Mouse (Mus musculus) neural tube, embryonic 11.5 days (tissue): ENCODE data around the gene Tssk1. TPM values are rescaled to one million over a fixed set of nuclear protein-coding genes. Genes with fewer than 3 reads are reported as not detected.
A peak's percentile ranks its signal among the peaks of the same experiment; 100 is the strongest.

ENCODE experiments used
- ATAC-seq: fragments of 200-750 bp; cut with Nextera tagmentation; 2 replicates; pipeline ENCODE4 v1.8.0; 2017; ENCODE audit warnings: moderate number of reproducible peaks, mild to moderate bottlenecking, moderate TSS enrichment, moderate library complexity; ENCODE audit not compliant: insufficient read depth, low FRiP score, low TSS enrichment
- DNase-seq: peaks from one replicate; pipeline ENCODE4 v3.0.0-alpha.2; 2015; ENCODE audit warnings: low spot score
- H3K27ac ChIP-seq: fragments of 300-500 bp; sonication (generic); 2 replicates; pipeline ENCODE4 v1.5.1; 2014; ENCODE audit warnings: low read depth, mild to moderate bottlenecking, low read length
- H3K27me3 ChIP-seq: fragments of 300-500 bp; sonication (generic); 2 replicates; pipeline ENCODE4 v1.6.1; 2014; ENCODE audit warnings: mild to moderate bottlenecking, low read length, mixed read lengths; ENCODE audit not compliant: control insufficient read depth, insufficient read depth
- H3K36me3 ChIP-seq: fragments of 300-500 bp; sonication (generic); 2 replicates; pipeline ENCODE4 v1.6.1; 2014; ENCODE audit warnings: mild to moderate bottlenecking, low read length, moderate library complexity, mixed read lengths; ENCODE audit not compliant: control insufficient read depth, insufficient read depth
- H3K4me1 ChIP-seq: fragments of 300-500 bp; sonication (generic); 2 replicates; pipeline ENCODE4 v1.6.1; 2014; ENCODE audit warnings: low read length, mixed read lengths; ENCODE audit not compliant: control insufficient read depth, insufficient read depth
- H3K4me2 ChIP-seq: fragments of 300-500 bp; sonication (generic); 2 replicates; pipeline ENCODE4 v1.6.1; 2014; ENCODE audit warnings: low read depth, mild to moderate bottlenecking, moderate library complexity
- H3K4me3 ChIP-seq: fragments of 300-500 bp; sonication (generic); 2 replicates; pipeline ENCODE4 v1.5.1; 2014; ENCODE audit warnings: low read depth, low read length
- H3K9ac ChIP-seq: fragments of 300-500 bp; sonication (generic); 2 replicates; pipeline ENCODE4 v1.6.1; 2014; ENCODE audit warnings: mild to moderate bottlenecking, low read length
- H3K9me3 ChIP-seq: fragments of 300-500 bp; sonication (generic); 2 replicates; pipeline ENCODE4 v1.6.1; 2016; ENCODE audit warnings: low read length; ENCODE audit not compliant: control insufficient read depth
- WGBS: fragments of 180-500 bp; shearing (Covaris S2); extraction: QIAGEN DNeasy Blood & Tissue Kit; methylation state at CpG from one replicate; pipeline ENCODE4 v1.1.7; 2014; 5-methylcytosine and 5-hydroxymethylcytosine counted together
- polyA plus RNA-seq: library from polyadenylated mRNA; unstranded; fragments of >200 nt; fragmentation: Nextera tagmentation; extraction: Ambion mirVana; gene quantifications from 2 replicates; pipeline ENCODE4 v1.2.1, GENCODE M21; 2014

Tssk1 gene
- 0.05 and 0.08 TPM in 2 replicates for polyA plus RNA-seq

GRCm38 (mm10) chr16:17893923-17894322 is at the start of gene Tssk1:
Gene Tssk1, plus strand, starts transcription at chr16:17894223.
- peaks cover 8% of the 10 kb centered on the region for H3K4me1 ChIP-seq
- 86% methylated on average over 2 of the region's 2 CpGs for WGBS
- DNase-seq (no peak), ATAC-seq (no peak)
- no peak within 1 kb of the TSS for H3K9ac ChIP-seq
- no peak within 1 kb of the TSS for H3K4me2 ChIP-seq
- H3K4me3 ChIP-seq: no peak within 1 kb of the TSS
- H3K27ac ChIP-seq: no peak within 1 kb of the TSS
- H3K27me3 ChIP-seq: no peaks in the 10 kb centered on the region
- H3K9me3 ChIP-seq: no peaks in the 10 kb centered on the region
- H3K36me3 ChIP-seq: no peaks in the 10 kb centered on the region

DNA sequence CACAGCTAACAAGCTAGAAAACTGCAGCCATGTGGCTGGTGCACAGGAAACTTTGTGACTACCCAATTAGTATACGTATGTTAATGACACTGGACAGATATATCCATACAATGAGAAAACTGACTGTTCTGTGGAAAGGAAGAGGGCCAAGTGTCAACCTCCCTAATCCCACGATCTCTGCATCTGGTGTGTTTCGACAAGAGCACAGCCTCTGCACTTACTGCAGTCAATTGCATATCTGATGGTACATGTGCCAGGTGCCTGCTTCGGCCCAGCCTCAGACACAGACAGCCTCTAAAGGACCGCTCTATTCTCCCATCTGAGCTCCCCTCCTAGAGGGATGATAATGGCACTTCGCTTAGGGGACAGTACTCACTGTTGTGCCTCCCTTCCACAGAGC is 45.6 kb upstream of the Tssk1 start:
- Histone ChIP-seq H3K4me3 (no peak overlapping the region), H3K27me3 (no peaks in the 10 kb centered on the region), H3K9ac (no peak overlapping the region), H3K9me3 (no peaks in the 10 kb centered on the region), H3K4me1 (no peaks in the 10 kb centered on the region), H3K4me2 (no peak overlapping the region), H3K27ac (no peak overlapping the region), H3K36me3 (peaks cover 13% of the 10 kb centered on the region)
- ATAC-seq (no peak), DNase-seq (no peak)
- 93% methylated on average over 6 of the region's 6 CpGs for WGBS

DNA sequence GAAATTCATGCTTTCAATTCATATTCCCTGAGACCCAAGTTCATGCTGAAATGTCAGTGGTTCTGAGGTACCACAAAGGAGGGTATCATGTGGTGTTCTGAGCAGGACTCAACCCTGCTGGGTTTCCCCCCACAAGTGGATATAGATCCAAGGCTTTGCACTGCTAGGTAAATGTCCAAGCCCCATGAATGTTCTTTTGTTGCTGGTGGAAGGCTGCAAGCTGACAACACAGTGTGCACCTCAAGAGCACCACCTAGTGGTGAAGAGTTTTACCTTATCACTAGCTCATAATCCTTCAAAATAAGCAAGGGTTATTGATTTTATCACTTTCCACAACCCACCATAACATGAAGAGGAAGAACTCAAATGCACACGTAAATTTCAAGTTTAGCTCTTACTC is 45.1 kb upstream of the Tssk1 start:
- H3K27ac ChIP-seq: no peak overlapping the region

DNA sequence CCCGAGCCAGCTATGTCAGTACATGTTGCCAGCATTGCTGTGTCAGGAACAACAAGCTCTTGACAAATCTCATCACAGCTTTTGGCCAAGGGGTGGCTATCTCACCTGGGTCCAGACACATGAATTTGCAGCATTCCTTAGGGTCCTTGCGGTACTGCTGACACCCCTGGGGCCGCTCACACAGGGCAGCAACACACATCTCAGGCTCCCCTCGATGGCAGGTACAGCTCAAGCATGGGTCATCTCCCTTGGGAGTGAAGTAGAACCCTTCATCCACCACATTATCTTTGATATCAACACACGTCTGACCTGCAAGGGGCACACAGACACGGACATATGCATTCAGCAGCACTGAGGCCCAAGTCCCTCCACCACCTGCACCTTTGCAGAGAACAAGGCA is 44.5 kb upstream of the Tssk1 start:
- no peak overlapping the region for H3K4me3 ChIP-seq
- 90% methylated on average over 6 of the region's 6 CpGs for WGBS
- no peak overlapping the region for H3K4me2 ChIP-seq
- no peaks in the 10 kb centered on the region for H3K4me1 ChIP-seq
- H3K27ac ChIP-seq: no peak overlapping the region
- peaks cover 11% of the 10 kb centered on the region for H3K36me3 ChIP-seq
- no peak for ATAC-seq
- DNase-seq: no peak
- no peaks in the 10 kb centered on the region for H3K27me3 ChIP-seq
- H3K9me3 ChIP-seq: no peaks in the 10 kb centered on the region
- no peak overlapping the region for H3K9ac ChIP-seq

More for the DNA sequence above, 45.1 kb upstream of the Tssk1 start:
- no peak for ATAC-seq
- 30% methylated on average over 1 of the region's 1 CpGs for WGBS
- DNase-seq: peak; percentile 42
- H3K9ac ChIP-seq: no peak overlapping the region
- H3K9me3 ChIP-seq: no peaks in the 10 kb centered on the region
- H3K4me3 ChIP-seq: no peak overlapping the region
- peaks cover 10% of the 10 kb centered on the region for H3K36me3 ChIP-seq
- H3K27me3 ChIP-seq: no peaks in the 10 kb centered on the region
- no peaks in the 10 kb centered on the region for H3K4me1 ChIP-seq
- H3K4me2 ChIP-seq: no peak overlapping the region

- 93% methylated on average over 5 of the region's 5 CpGs for WGBS
- Histone ChIP-seq H3K36me3 (peaks cover 12% of the 10 kb centered on the region), H3K27me3 (no peaks in the 10 kb centered on the region), H3K4me1 (no peaks in the 10 kb centered on the region), H3K4me2 (no peak overlapping the region), H3K4me3 (no peak overlapping the region), H3K27ac (no peak overlapping the region), H3K9ac (no peak overlapping the region), H3K9me3 (no peaks in the 10 kb centered on the region)
- ATAC-seq: no peak
- DNase-seq: no peak
Observed at GRCm38 (mm10) chr16:17851331-17851730, 42.7 kb upstream of the Tssk1 start.

GRCm38 (mm10) chr16:17851860-17852259 is 42.2 kb upstream of the Tssk1 start:
- no peak for DNase-seq
- no peak overlapping the region for H3K4me3 ChIP-seq
- no peaks in the 10 kb centered on the region for H3K4me1 ChIP-seq
- H3K4me2 ChIP-seq: no peak overlapping the region
- no peaks in the 10 kb centered on the region for H3K9me3 ChIP-seq
- WGBS: 93% methylated on average over 1 of the region's 1 CpGs
- no peak overlapping the region for H3K27ac ChIP-seq
- peaks cover 16% of the 10 kb centered on the region for H3K36me3 ChIP-seq
- H3K9ac ChIP-seq: no peak overlapping the region
- no peaks in the 10 kb centered on the region for H3K27me3 ChIP-seq
- no peak for ATAC-seq

DNA sequence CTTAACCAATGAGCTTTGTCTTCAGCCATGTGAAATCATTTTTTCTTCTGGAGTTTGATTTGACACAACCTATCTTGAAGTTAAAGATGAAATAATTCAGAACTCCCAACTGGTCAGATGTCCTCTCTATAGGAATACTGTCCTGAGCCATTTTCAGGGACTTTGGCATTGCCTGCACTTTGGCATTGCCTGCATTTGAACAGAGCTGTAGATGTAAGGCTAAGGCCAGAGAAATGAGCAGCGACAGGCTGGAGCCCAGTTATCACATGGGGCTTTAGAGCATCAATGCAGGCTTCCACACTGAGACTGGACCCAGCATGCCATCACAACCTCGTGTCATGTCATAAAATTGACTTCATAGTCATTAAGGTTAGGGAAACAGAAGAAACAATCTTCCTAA is 40.8 kb upstream of the Tssk1 start:
- no peak overlapping the region for H3K27ac ChIP-seq
- H3K36me3 ChIP-seq: peaks cover 28% of the 10 kb centered on the region
- no peak for DNase-seq
- H3K4me2 ChIP-seq: no peak overlapping the region
- H3K4me3 ChIP-seq: no peak overlapping the region
- no peak for ATAC-seq
- H3K27me3 ChIP-seq: no peaks in the 10 kb centered on the region
- 90% methylated on average over 2 of the region's 2 CpGs for WGBS
- no peaks in the 10 kb centered on the region for H3K4me1 ChIP-seq
- H3K9me3 ChIP-seq: no peaks in the 10 kb centered on the region
- H3K9ac ChIP-seq: no peak overlapping the region

- Histone ChIP-seq H3K4me2 (no peak overlapping the region), H3K9me3 (no peaks in the 10 kb centered on the region), H3K27me3 (no peaks in the 10 kb centered on the region), H3K27ac (no peak overlapping the region), H3K4me1 (no peaks in the 10 kb centered on the region), H3K36me3 (peaks cover 32% of the 10 kb centered on the region), H3K9ac (no peak overlapping the region), H3K4me3 (no peak overlapping the region)
- ATAC-seq: no peak
- WGBS: 93% methylated on average over 7 of the region's 7 CpGs
- DNase-seq: no peak
Observed at GRCm38 (mm10) chr16:17857157-17857556, 36.9 kb upstream of the Tssk1 start.

DNA sequence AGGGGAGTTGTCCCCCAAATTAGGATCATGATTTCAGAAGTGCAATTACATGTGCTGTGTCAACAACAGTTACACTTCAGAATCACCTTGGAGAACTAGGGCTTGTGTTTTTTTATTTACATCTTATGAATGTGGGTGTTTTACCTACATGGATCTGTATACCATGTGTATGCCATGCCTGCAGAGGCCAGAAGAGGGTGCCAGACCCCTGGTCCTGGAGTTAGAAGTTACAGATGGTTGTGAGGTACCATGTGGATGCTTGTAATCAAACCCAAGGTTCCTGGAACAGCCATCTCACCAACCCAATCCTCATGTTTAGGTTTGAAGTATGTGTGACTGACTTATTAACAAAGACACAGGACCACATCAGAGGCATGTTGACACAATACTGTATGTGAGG is 35.4 kb upstream of the Tssk1 start:
- H3K27ac ChIP-seq: no peak overlapping the region
- no peak for DNase-seq
- H3K36me3 ChIP-seq: peaks cover 32% of the 10 kb centered on the region
- no peaks in the 10 kb centered on the region for H3K9me3 ChIP-seq
- no peaks in the 10 kb centered on the region for H3K27me3 ChIP-seq
- no peaks in the 10 kb centered on the region for H3K4me1 ChIP-seq
- H3K4me3 ChIP-seq: no peak overlapping the region
- no peak for ATAC-seq
- H3K4me2 ChIP-seq: no peak overlapping the region
- H3K9ac ChIP-seq: no peak overlapping the region
